Mouse (Mus musculus): Measurements from ENCODE around the gene Mrps25.

Mrps25 gene

DNA sequence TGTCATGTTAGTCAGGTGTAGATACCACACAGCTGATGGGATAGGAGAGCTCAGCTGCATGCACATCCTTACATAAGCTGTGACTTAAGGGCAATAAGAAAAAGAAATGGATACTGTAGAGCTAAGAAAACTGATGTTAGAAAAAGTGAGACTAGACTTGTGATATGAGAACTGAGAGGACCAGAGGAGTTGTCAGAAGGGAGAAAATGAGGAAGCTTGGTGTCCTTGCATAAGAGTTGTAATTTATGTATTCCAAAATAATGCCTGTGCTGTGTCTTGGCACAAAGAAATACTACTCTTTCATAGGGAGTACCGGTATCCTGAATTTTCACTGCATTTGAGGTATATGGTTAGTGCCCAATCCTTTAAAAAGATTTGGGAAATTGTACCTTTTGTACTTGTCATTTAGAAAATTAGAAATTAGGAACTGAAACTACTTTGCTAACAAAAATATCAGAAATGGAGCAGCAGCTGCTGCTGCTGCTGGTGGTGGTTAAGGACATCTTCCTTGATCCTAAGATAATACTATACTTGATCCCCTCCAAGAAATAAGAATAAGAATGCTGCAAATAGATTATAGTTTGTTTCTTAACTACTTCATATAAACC is 56.9 kb downstream of the Mrps25 start:
- no peak for DNase-seq (ENCODE audit: low spot score in 2 of 2)

- DNase-seq (ENCODE audit: low spot score in 2 of 2): no peak
These were observed 59.3 kb downstream of the Mrps25 start for GRCm38 (mm10) chr6:92124547-92124946.

All from thymus, postnatal 10 days (tissue).